Mouse (Mus musculus) limb, embryonic 12.5 days (tissue): ENCODE results near the gene C9. TPM values are rescaled to one million over a fixed set of nuclear protein-coding genes. Genes with fewer than 3 reads are reported as not detected.

Experiments used
- ATAC-seq: fragments of 200-750 bp; cut with Nextera tagmentation; 2 replicates; pipeline ENCODE4 v1.8.0; 2017; ENCODE audit warnings: low read depth, moderate TSS enrichment; ENCODE audit not compliant: insufficient number of reproducible peaks, insufficient read depth, low FRiP score, low TSS enrichment
- H3K27ac ChIP-seq: fragments of 300-500 bp; sonication (generic); 2 replicates; pipeline ENCODE4 v1.5.1; 2016; ENCODE audit warnings: mild to moderate bottlenecking, moderate library complexity
- H3K27me3 ChIP-seq: fragments of 300-500 bp; sonication (generic); 2 replicates; pipeline ENCODE4 v1.6.1; 2016; ENCODE audit warnings: mild to moderate bottlenecking, moderate library complexity
- H3K36me3 ChIP-seq: fragments of 300-500 bp; sonication (generic); 2 replicates; pipeline ENCODE4 v1.6.1; 2016; ENCODE audit warnings: mild to moderate bottlenecking, moderate library complexity
- H3K4me1 ChIP-seq: fragments of 300-500 bp; sonication (generic); replicated peaks from 2 replicates; pipeline ENCODE4 v1.6.1; 2016
- H3K4me2 ChIP-seq: fragments of 300-500 bp; sonication (generic); 2 replicates; pipeline ENCODE4 v1.6.1; 2016; ENCODE audit warnings: mild to moderate bottlenecking, moderate library complexity
- H3K4me3 ChIP-seq: fragments of 300-500 bp; sonication (generic); replicated peaks from 2 replicates; pipeline ENCODE4 v1.5.1; 2016; ENCODE audit warnings: mild to moderate bottlenecking
- H3K9ac ChIP-seq: fragments of 300-500 bp; sonication (generic); replicated peaks from 2 replicates; pipeline ENCODE4 v1.6.1; 2016; ENCODE audit warnings: mild to moderate bottlenecking, moderate library complexity
- H3K9me3 ChIP-seq: fragments of 300-500 bp; sonication (generic); 2 replicates; pipeline ENCODE4 v1.6.1; 2016; ENCODE audit warnings: mild to moderate bottlenecking, moderate library complexity
- WGBS: fragments of 180-500 bp; shearing (Covaris S2); methylation state at CpG from one replicate; pipeline ENCODE4 v1.1.7; 2016; 5-methylcytosine and 5-hydroxymethylcytosine counted together
- polyA plus RNA-seq: library from polyadenylated mRNA; unstranded; fragments of >200 nt; fragmentation: Nextera tagmentation; extraction: Ambion mirVana; gene quantifications from 2 replicates; pipeline ENCODE4 v1.2.1, GENCODE M21; 2016

Gene C9
- polyA plus RNA-seq, 1 experiment from 2014 or later, result not detected

DNA sequence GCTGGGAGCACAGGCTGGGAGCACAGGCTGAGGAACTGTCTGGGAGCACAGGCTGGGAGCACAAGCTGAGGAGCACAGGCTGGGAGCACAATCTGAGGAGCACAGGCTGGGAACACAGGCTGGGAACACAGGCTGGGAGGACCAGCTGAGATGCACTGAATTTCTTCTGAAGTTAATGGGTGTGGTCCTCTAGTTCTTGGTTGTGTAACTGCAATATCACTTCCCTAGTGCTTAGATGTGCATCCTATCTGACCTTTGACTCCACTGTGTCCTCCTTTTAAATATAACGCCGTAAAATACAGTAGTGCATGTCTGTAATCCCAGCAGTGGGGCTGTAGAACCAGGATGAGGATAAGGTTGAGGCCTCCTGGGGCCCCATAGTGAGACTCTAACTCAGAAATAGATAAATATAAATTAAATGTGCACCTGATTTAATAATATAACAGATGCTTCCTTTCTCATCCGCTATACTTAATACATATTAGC, 88.8 kb downstream of the C9 start:
- 86% methylated on average over 3 of the region's 3 CpGs for WGBS
- no peak overlapping the region for H3K27ac ChIP-seq

DNA sequence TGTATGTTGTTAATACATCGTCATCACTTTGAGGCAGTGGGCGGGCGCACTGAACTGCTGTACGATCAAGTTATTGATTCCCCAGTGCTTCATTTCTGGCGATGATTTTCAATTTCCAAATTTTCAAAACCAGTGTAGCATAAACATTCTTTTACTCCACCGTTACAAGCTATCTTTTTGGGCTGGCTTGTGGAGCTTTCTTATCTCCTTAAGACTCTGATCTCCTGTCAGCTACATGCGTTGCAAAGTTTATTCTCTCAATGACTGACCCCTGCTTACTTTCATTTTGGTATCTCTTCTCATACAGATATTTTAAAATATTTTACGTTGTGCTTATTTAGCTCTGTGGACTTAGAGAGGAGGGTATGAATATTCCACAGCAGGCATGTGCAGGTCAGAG, 89.5 kb downstream of the C9 start:
- no peaks in the 10 kb centered on the region for H3K4me1 ChIP-seq
- no peak overlapping the region for H3K4me2 ChIP-seq
- WGBS, result 89% methylated on average over 8 of the region's 8 CpGs
- H3K36me3 ChIP-seq, result no peaks in the 10 kb centered on the region
- H3K4me3 ChIP-seq, result no peak overlapping the region
- no peaks in the 10 kb centered on the region for H3K9me3 ChIP-seq
- no peak for ATAC-seq
- H3K27me3 ChIP-seq, result no peaks in the 10 kb centered on the region
- no peak overlapping the region for H3K9ac ChIP-seq
- no peak overlapping the region for H3K27ac ChIP-seq

More for the DNA sequence above, 88.8 kb downstream of the C9 start:
- H3K9me3 ChIP-seq, result no peaks in the 10 kb centered on the region
- ATAC-seq, result no peak
- no peaks in the 10 kb centered on the region for H3K36me3 ChIP-seq
- no peaks in the 10 kb centered on the region for H3K27me3 ChIP-seq
- no peaks in the 10 kb centered on the region for H3K4me1 ChIP-seq
- no peak overlapping the region for H3K4me2 ChIP-seq
- H3K9ac ChIP-seq, result no peak overlapping the region
- no peak overlapping the region for H3K4me3 ChIP-seq

DNA sequence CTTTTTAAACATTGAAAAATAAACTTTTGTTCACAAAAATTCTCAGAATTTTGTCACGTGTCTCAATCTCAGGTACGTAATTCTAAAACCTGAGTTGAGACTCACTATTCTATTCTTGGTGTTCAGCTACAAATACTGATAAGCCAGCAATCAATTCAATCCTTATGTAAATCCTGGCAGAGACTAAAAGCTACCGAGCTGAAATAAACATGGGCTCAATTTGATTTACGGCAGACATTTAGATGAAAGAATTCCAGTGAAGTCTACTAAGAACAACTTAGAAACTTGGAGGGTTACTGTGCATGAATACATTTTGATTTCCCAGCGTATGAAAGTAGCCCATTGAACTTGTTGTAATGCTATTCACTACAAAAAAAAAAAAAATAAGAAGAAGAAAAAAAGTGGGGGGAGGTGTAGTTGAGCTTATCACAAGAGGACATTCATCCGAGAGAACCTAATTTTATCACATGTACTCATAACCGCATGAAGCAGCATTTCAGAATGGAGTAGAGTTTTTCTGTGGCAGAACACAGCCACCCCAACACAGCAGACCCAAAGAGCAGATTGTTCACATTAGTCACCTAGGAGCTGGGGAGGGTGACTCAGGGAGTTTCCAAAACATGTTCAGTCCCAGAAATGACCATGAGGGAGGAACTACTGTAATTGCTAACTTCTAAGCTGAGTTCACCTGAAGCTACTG, 94.7 kb downstream of the C9 start:
- H3K36me3 ChIP-seq, result no peaks in the 10 kb centered on the region
- WGBS, result 68% methylated on average over 7 of the region's 7 CpGs
- H3K4me2 ChIP-seq, result no peak overlapping the region
- H3K27me3 ChIP-seq, result no peaks in the 10 kb centered on the region
- H3K27ac ChIP-seq, result no peak overlapping the region
- no peaks in the 10 kb centered on the region for H3K4me1 ChIP-seq
- H3K9ac ChIP-seq, result no peak overlapping the region
- no peaks in the 10 kb centered on the region for H3K9me3 ChIP-seq
- ATAC-seq, result no peak
- no peak overlapping the region for H3K4me3 ChIP-seq

Other genes with a start within 250 kb of the C9 start
- 53.0 and 64.3 TPM in 2 replicates for gene Dab2, start 145.5 kb upstream of the C9 start, polyA plus RNA-seq
- 3.4 and 3.8 TPM in 2 replicates for gene Fyb, start 77.5 kb downstream of the C9 start, polyA plus RNA-seq